Mouse (Mus musculus): ENCODE data around the gene Trim28. TPM values are rescaled to one million over a fixed set of nuclear protein-coding genes. Genes with fewer than 3 reads are reported as not detected.
A peak's percentile ranks its signal among the peaks of the same experiment; 100 is the strongest.

The Trim28 gene
- total RNA-seq (2021), result 100 to 1,000 TPM; 218 to 223 TPM
- long read RNA-seq, experiment 1, transcript Trim28-201 (17 exons, 3,245 nt), result major isoform, 164 of 213 reads
- long read RNA-seq, experiment 1, partial matches to known transcripts, result 19 of 213 reads
- long read RNA-seq, experiment 1, other reads (novel, unspliced or antisense), result 29 of 213 reads
- long read RNA-seq, experiment 2, transcript Trim28-201 (17 exons, 3,245 nt), result major isoform, 188 of 244 reads
- long read RNA-seq, experiment 2, partial matches to known transcripts, result 13 of 244 reads
- long read RNA-seq, experiment 2, other reads (novel, unspliced or antisense), result 43 of 244 reads

DNA sequence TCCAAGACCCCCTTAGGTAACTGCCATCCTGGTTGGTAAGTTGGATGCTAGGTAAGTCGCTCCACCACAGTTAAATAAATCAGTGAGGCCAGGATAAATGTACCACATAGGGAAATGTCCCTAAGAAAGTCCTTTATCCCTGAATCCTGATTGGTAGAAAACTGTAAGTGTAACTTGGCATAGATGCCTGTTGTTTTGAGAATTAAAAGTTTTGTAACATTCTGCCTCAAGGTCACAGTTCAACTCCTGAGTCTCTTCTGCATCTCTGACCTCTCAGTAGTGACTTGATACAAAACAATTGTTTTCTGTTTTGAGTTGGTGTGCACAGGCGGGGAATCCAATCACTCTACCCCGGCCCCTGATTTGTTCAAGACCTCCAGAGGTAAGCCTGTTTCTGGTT lies at the start of gene Trim28:
Trim28 (plus strand) TSS at position 264 of the 400 bp plus-strand sequence.
- no peak for DNase-seq (ENCODE audit: low spot score in 2 of 2)
- intact Hi-C loops (cut with DNase I), result no loop called here

DNA sequence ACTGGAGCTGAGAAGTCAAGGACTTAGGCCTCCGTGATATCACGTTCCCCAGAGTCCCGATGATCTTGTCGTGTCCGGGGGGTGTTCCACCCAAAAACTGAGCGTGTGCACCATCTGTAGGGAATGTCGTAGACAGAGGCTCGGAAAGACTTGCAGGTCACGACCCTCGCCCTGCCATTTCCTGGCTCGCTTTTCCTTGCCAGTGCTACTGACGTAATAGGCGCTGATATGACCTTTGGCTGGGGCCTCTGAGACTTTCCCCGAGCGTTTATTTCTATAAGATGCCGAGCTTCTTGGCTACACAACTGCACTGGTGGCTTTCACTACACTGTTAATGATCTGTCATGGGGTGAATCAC lies 49.1 kb upstream of the Trim28 start:
- intact Hi-C loops (cut with DNase I), result no loop called here
- no peak for DNase-seq (ENCODE audit: low spot score in 2 of 2)

- intact Hi-C loops (cut with DNase I), result no loop called here
- DNase-seq (ENCODE audit: low spot score in 2 of 2), result no peak
Measured at GRCm38 (mm10) chr7:12954896-12955295, 44.0 kb upstream of the Trim28 start.

GRCm38 (mm10) chr7:12957511-12957910 lies 41.4 kb upstream of the Trim28 start:
- intact Hi-C loops (cut with DNase I), result no loop called here
- no peak for DNase-seq (ENCODE audit: low spot score in 2 of 2)

- no peak for DNase-seq (ENCODE audit: low spot score in 2 of 2)
- intact Hi-C loops (cut with DNase I), result no loop called here
Measured at GRCm38 (mm10) chr7:12958948-12959347, 40.0 kb upstream of the Trim28 start.

GRCm38 (mm10) chr7:12959718-12960117 lies 39.2 kb upstream of the Trim28 start:
- DNase-seq (ENCODE audit: low spot score in 2 of 2), result no peak
- intact Hi-C loops (cut with DNase I), result no loop called here

GRCm38 (mm10) chr7:12961511-12962141 lies 37.3 kb upstream of the Trim28 start:
- peak; percentile 66 to 75 for DNase-seq (ENCODE audit: low spot score in 2 of 2)
- intact Hi-C loops (cut with DNase I), result no loop called here

GRCm38 (mm10) chr7:12965678-12966091 lies 33.2 kb upstream of the Trim28 start, which contains the start of gene Zfp324:
Zfp324 (plus strand) TSS chr7:12965838.
- peak; percentile 92 to 94 for DNase-seq (ENCODE audit: low spot score in 2 of 2)
- intact Hi-C loops (cut with DNase I), result no loop called here

- peak; percentile 30 to 50 for DNase-seq (ENCODE audit: low spot score in 2 of 2)
Measured at GRCm38 (mm10) chr7:12966104-12966845, 32.6 kb upstream of the Trim28 start.

DNA sequence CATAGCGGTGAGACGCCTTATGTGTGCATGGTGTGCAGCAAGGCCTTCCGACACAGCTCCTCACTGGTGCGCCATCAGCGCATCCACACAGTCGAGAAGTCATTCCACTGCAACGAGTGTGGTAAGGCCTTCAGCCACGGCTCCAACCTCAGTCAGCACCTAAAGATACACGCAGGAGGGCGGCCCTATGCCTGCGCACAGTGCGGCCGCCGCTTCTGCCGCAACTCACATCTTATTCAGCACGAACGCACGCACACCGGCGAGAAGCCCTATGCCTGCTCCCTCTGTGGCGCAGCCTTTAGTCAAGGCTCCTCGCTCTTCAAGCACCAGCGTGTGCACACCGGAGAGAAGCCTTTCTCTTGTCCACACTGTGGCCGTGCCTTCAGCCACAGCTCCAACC lies 28.0 kb upstream of the Trim28 start:
- no peak for DNase-seq (ENCODE audit: low spot score in 2 of 2)
- intact Hi-C loops (cut with DNase I), result no loop called here

More at GRCm38 (mm10) chr7:12966104-12966845, 32.6 kb upstream of the Trim28 start:
- intact Hi-C loops (cut with DNase I), result no loop called here

DNA sequence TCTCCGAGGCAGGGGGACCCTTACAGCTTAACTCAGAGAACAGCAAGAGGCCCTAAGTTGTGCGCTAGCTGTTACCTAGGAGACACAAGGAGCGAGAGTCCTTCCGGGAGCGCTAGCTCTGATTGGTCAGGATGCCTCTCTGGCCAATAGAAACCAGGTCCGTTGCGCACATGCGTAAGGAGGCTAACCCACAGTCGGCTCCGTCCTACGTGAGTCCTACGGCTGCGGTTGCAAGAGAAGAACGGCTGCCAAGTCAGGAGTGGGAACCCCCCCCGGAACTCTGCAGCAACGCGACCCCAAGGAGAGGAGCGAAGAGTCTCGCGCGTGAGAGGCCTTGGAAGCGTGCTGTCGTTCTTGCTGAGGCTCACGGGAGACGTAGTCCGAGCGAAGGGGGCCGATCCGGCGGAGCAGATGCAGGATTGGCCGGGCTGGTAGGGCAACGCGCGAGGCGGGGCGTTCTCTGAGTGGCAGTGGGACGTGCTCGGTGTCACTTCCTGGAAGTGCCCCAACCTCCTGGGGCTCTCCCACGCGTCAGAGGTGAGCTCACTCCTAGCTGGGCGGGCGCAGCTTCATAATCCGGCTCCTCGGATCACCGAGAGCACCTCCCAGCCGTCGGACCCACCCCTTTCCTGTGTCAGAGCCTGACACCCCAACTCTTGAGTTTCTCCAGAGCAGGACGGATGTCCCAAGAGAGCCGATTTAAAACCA lies 21.1 kb upstream of the Trim28 start, which contains the start of gene Zfp446:
Zfp446 (plus strand) TSS at position 167 of the 708 bp plus-strand sequence.
- DNase-seq (ENCODE audit: low spot score in 2 of 2), result peak; percentile 99
- intact Hi-C loops (cut with DNase I), result no loop called here

GRCm38 (mm10) chr7:12978931-12979722 lies 19.8 kb upstream of the Trim28 start:
- intact Hi-C loops (cut with DNase I), result no loop called here
- no peak for DNase-seq (ENCODE audit: low spot score in 2 of 2)

DNA sequence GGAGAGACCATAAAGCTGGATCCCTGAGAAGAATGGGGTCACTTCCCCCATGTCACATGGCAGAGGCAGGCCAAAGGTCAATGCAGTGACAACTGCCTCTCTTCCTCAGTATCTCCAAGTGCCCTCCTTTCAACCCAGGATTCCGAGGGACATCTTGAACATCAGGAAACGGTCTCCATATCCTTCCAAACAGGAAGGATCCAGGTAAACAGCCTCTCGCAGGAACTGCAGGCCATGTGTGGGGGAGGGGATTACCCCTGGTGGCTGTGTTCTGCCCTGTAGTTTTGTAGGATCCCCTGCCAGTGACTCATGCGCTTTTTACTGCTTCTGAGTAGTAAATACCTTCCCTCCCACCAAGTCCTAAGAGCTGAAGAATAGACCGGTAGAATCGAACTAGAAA lies 19.1 kb upstream of the Trim28 start:
- DNase-seq (ENCODE audit: low spot score in 2 of 2), result no peak
- intact Hi-C loops (cut with DNase I), result no loop called here

DNA sequence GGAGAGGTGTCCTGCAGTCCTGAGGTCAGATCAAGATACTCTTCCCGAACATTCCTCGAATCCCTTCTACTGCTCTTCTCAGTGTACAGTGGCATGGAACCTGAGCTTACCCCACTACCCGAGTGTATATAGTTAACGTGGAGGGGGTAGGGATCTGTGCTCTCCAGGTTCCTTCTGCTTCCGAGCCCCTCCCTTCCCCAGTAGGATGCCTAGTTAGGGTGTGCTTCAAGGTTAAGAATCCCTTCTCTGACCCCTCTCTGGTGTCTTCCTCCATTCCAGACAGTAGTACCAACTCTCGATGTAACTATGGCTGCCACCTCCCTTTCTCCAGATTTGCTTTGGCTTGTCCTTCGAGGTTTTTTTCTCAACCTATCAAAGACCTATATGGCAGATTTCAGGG lies 18.6 kb upstream of the Trim28 start:
- intact Hi-C loops (cut with DNase I), result no loop called here
- DNase-seq (ENCODE audit: low spot score in 2 of 2), result no peak

GRCm38 (mm10) chr7:12985724-12986123 lies 13.2 kb upstream of the Trim28 start:
- intact Hi-C loops (cut with DNase I), result no loop called here
- DNase-seq (ENCODE audit: low spot score in 2 of 2), result no peak

DNA sequence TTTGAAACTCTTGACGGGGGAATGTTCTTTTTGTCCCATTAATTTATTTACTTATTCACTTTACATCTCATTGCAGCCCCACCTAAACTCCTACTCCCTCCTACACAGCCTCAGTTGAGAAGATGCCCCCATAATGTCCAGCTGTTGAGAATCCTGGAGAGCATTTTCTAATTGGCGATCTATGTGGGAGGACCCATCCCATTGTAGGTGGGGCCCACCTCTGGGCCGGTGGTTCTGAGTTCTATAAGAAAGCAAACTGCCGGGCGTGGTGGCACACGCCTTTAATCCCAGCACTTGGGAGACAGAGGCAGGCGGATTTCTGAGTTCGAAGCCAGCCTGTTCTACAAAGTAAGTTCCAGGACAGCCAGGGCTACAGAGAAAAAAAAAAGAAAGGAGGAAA lies 12.0 kb upstream of the Trim28 start:
- intact Hi-C loops (cut with DNase I), result no loop called here
- DNase-seq (ENCODE audit: low spot score in 2 of 2), result no peak

- intact Hi-C loops (cut with DNase I), result no loop called here
- DNase-seq (ENCODE audit: low spot score in 2 of 2), result no peak
Measured at GRCm38 (mm10) chr7:12987409-12988189, 11.3 kb upstream of the Trim28 start.

GRCm38 (mm10) chr7:12992222-12992621 lies 6.7 kb upstream of the Trim28 start:
- DNase-seq (ENCODE audit: low spot score in 2 of 2), result no peak
- intact Hi-C loops (cut with DNase I), result no loop called here

Measured in left cerebral cortex, postnatal 14 days (tissue).